Mouse (Mus musculus): Measurements from ENCODE around the gene Trdmt1. TPM values are rescaled to one million over a fixed set of nuclear protein-coding genes. Genes with fewer than 3 reads are reported as not detected.

The Trdmt1 gene
- polyA plus RNA-seq, 1 experiment, result 14.3 TPM

DNA sequence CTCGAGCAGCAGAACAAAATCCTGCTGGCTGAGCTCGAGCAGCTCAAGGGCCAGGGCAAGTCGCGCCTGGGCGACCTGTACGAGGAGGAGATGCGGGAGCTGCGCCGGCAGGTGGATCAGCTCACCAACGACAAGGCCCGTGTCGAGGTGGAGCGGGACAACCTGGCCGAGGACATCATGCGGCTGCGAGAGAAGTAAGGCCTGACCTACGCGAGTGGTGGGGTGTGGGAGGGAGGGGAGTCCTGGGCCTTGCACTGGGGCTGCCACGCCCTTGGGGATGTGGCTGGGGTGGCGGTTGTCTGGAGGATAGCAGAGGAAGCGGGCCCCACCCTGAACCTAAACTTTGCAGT, 30.3 kb upstream of the Trdmt1 start:
- peak overlapping the region; percentile 91 for H3K27ac ChIP-seq (ENCODE audit: insufficient read depth, low read length)
- H3K4me1 ChIP-seq (ENCODE audit: control insufficient read depth, insufficient read depth, low read length), result no peaks in the 10 kb centered on the region
- TF ChIP-seq POLR2A (IDR thresholded peaks at IDR 0.05; ENCODE audit: low read depth, low read length) (peak; percentile 64), CTCF (IDR thresholded peaks at IDR 0.05; ENCODE audit: borderline replicate concordance, insufficient read depth, low read length) (no peak)
- peak overlapping the region; percentile 94 for H3K4me3 ChIP-seq (ENCODE audit: insufficient read depth, low read length)

DNA sequence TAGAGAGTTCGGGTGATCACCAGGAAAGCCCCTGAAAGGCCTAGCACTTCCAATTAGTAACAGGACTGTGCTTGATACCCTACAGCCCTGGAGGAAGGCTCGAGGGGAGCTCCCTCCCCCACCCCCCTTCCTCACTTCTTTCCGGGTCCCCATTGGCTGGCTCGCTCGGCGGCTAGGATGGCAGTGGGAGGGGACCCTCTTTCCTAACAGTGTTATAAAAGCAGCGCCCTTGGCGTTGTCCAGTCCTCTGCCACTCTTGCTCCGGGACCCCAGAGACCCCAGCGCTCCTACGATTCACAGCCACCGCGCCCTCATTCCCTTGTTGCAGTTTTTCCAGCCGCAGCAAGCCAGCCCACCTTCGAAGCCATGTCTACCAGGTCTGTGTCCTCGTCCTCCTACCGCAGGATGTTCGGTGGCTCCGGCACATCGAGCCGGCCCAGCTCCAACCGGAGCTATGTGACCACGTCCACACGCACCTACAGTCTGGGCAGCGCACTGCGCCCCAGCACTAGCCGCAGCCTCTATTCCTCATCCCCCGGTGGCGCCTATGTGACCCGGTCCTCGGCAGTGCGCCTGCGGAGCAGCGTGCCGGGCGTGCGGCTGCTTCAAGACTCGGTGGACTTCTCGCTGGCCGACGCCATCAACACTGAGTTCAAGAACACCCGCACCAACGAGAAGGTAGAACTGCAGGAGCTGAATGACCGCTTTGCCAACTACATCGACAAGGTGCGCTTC, 29.8 kb upstream of the Trdmt1 start:
- H3K27ac ChIP-seq (ENCODE audit: insufficient read depth, low read length), result peak overlapping the region; percentile 100

DNA sequence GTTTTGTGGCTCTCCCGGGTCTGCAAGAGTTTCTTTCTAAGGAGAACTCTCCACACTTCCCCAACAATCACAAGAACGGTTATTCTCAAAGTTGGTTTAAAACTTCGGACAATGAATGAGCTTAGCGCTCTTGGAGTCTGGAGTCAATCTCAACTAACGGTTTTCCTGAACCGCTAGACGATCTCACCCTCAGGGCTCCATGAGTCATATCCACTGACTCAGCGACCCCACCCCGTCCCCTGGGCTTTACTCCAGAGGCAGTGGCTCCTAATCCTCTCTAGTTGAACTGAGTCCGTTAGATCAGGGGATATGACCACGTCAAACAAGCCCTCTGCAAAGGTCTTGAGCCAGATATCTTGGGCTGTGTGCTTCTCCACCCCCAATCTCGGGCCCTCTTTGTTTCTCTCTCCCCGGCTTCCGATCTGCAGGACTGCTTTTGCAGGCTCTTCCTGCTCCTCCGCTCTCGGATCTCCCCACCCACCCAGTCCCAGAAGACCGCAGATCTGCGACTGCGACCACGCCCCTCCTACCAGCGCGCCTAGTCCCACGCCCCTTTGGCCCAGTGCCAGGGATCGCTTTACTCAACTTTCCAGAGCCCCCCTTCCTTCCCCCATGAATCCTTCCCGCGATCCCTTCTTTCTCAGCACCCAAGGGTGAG, 29.1 kb upstream of the Trdmt1 start, which contains the start of gene Vim:
TSS of gene Vim (plus strand) at position 520 of the 658 bp plus-strand sequence.
- peak within 1 kb of the TSS; percentile 100 for H3K27ac ChIP-seq (ENCODE audit: insufficient read depth, low read length)
- H3K4me1 ChIP-seq (ENCODE audit: control insufficient read depth, insufficient read depth, low read length), result no peaks in the 10 kb centered on the region
- TF ChIP-seq CTCF (IDR thresholded peaks at IDR 0.05; ENCODE audit: borderline replicate concordance, insufficient read depth, low read length), result no peak
- TF ChIP-seq POLR2A (IDR thresholded peaks at IDR 0.05; ENCODE audit: low read depth, low read length), result peak; percentile 59
- H3K4me3 ChIP-seq (ENCODE audit: insufficient read depth, low read length), result peak within 1 kb of the TSS; percentile 94

More for the DNA sequence above, 29.8 kb upstream of the Trdmt1 start:
- Histone ChIP-seq H3K4me1 (ENCODE audit: control insufficient read depth, insufficient read depth, low read length) (no peaks in the 10 kb centered on the region), H3K4me3 (ENCODE audit: insufficient read depth, low read length) (peak overlapping the region; percentile 94)
- TF ChIP-seq POLR2A (IDR thresholded peaks at IDR 0.05; ENCODE audit: low read depth, low read length), result peak; percentile 99
- no peak for TF ChIP-seq CTCF (IDR thresholded peaks at IDR 0.05; ENCODE audit: borderline replicate concordance, insufficient read depth, low read length)

DNA sequence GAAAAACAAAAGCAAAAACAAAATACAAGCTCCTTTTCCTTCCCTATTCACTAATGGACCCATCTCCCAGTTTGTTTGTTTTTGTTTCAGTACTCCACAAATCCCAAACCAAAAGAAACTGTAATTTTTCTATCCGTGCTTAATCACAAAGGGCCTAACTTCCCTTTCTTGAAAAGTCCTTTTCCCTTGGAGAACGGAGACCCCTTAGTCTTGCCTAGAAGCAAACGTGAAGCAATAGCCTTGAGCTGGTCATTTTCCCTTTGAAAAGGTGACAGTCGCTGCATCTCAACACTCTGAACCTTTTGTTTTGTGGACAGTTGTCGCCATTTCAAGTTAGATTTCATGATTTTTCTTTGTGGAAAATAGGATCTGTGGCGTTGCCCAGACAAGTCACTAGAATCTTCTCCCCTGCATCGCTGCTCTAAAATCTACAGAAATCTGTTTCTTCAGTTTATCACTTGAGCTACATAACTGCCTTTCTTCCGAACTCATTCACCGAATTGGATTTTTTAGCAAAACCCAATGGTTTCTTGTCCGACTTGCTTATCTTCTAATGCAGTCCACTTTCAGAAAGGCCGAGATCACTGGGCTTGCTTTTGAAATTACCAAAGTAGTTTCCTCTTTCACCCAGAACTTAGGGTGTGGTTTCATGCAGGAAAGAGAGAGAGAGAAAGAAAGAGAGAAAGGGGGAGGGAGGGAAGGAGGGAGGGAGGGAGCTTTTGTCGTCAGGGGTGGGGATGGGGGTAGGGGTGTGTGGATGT, 28.4 kb upstream of the Trdmt1 start:
- Histone ChIP-seq H3K4me3 (ENCODE audit: insufficient read depth, low read length) (peak overlapping the region; percentile 48), H3K4me1 (ENCODE audit: control insufficient read depth, insufficient read depth, low read length) (no peaks in the 10 kb centered on the region), H3K27ac (ENCODE audit: insufficient read depth, low read length) (peak overlapping the region; percentile 100)
- no peak for TF ChIP-seq CTCF (IDR thresholded peaks at IDR 0.05; ENCODE audit: borderline replicate concordance, insufficient read depth, low read length)
- no peak; the same call in 1 of the 2 replicates for TF ChIP-seq POLR2A (IDR thresholded peaks at IDR 0.05; ENCODE audit: low read depth, low read length)

DNA sequence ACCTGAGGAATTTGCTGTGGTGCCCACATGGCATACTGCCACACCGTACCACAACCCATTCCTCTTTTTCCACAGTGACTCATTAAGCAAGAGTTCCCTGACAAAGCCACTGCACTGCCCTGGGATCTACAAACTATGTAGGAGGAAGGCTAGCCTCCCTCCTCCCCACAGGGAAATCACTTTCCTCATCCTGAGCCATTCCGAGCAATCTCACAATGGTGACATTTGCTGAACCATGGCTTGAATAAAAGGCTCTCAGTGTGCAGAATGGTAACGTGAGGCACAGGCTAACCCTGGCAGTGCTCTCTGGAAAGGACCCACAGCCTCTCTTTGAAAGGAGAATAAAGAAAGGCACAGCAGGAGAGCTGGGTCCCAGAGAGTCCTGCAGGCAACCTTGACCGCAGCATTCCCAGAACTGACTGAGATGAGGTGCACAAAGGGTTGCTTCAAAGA, 27.7 kb upstream of the Trdmt1 start:
- peak overlapping the region; percentile 100 for H3K27ac ChIP-seq (ENCODE audit: insufficient read depth, low read length)
- no peak for TF ChIP-seq CTCF (IDR thresholded peaks at IDR 0.05; ENCODE audit: borderline replicate concordance, insufficient read depth, low read length)
- peak; percentile 55; the same call in 1 of the 2 replicates for TF ChIP-seq POLR2A (IDR thresholded peaks at IDR 0.05; ENCODE audit: low read depth, low read length)
- H3K4me1 ChIP-seq (ENCODE audit: control insufficient read depth, insufficient read depth, low read length), result no peaks in the 10 kb centered on the region
- 0 out of 2 replicates have a peak overlapping the region, but pooled peaks have one; percentile 0 for H3K4me3 ChIP-seq (ENCODE audit: insufficient read depth, low read length)

DNA sequence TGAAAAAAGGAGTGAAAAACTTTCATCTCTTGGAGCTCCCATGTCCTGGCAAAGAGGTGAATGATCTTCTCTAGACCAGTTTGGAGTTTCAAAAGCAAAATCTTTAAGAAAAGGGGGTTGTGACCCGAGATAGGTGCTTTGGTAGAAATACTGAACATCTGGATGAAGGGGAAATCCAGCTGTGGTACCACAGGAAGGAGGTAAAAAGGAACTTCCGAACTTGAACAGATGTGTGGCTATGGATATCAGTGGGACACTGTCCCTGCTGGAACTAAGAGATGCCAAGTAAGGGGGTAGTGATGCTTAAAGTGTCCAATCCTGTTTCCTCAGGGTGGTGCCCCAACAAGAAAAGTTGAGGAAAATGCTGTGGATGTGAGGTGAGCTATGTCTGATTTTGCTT, 25.7 kb upstream of the Trdmt1 start:
- H3K4me1 ChIP-seq (ENCODE audit: control insufficient read depth, insufficient read depth, low read length), result no peaks in the 10 kb centered on the region
- no peak overlapping the region for H3K4me3 ChIP-seq (ENCODE audit: insufficient read depth, low read length)
- H3K27ac ChIP-seq (ENCODE audit: insufficient read depth, low read length), result no peak overlapping the region
- TF ChIP-seq POLR2A (IDR thresholded peaks at IDR 0.05; ENCODE audit: low read depth, low read length) (no peak), CTCF (IDR thresholded peaks at IDR 0.05; ENCODE audit: borderline replicate concordance, insufficient read depth, low read length) (no peak)

DNA sequence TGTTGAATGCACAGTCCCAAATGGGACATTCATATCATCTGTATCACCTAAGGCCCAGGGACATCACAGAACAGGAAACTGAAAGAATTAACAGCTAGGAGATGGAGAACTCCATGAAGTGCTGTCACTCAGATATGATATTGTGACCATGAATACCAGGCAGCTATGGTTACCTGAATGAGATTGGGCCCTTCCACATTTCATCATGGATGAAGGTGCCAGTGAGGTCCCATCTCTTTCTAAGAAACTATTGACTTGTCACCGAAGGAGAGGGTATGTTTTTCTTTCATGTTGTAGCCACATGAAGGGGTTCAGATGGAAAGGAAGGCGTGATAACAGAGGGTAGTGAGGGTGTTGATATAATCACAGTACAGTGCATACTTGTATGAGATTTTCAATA, 15.9 kb upstream of the Trdmt1 start:
- Histone ChIP-seq H3K4me3 (ENCODE audit: insufficient read depth, low read length) (no peak overlapping the region), H3K4me1 (ENCODE audit: control insufficient read depth, insufficient read depth, low read length) (peaks cover 15% of the 10 kb centered on the region), H3K27ac (ENCODE audit: insufficient read depth, low read length) (no peak overlapping the region)
- TF ChIP-seq CTCF (IDR thresholded peaks at IDR 0.05; ENCODE audit: borderline replicate concordance, insufficient read depth, low read length) (no peak), POLR2A (IDR thresholded peaks at IDR 0.05; ENCODE audit: low read depth, low read length) (no peak)

DNA sequence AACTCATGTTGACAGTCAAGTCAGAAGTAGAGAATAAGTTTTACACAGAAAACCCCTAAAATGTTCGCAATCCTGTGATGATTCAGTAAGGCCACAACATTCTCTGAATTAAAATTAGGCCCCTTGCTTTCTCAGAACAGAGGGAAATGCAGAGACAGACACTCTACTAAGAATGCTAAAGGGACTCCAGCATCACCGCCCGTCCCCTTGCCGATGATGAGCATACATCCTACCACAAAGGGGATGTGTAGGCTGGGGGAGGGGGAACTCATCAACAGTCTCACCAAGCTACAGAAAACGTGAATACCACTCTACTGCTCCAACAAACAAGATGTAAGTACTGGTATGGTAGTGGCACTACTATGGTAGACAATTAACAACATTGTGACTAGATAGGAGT, 15.3 kb upstream of the Trdmt1 start:
- Histone ChIP-seq H3K4me1 (ENCODE audit: control insufficient read depth, insufficient read depth, low read length) (peaks cover 17% of the 10 kb centered on the region), H3K4me3 (ENCODE audit: insufficient read depth, low read length) (no peak overlapping the region), H3K27ac (ENCODE audit: insufficient read depth, low read length) (peak overlapping the region; percentile 89; the same call in 1 of the 2 replicates)
- TF ChIP-seq POLR2A (IDR thresholded peaks at IDR 0.05; ENCODE audit: low read depth, low read length) (no peak), CTCF (IDR thresholded peaks at IDR 0.05; ENCODE audit: borderline replicate concordance, insufficient read depth, low read length) (no peak)

DNA sequence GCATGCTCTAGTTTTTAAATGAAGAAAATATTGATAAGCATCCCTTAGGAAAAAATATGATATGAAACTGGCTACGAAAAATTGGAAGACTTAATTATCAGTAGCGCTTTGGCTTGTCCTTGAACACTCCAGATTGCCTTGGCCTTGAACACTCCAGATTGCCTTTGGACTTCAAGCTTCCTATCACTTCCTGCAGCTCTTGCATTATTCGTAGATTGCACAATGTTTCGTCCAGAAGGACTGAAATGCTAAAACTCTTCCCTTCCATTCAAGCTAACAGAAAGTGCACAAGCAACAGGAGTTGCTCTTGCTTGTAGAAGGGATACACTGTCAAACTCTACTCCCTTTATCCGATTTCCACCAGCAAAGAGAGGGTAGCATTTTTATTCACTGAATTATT, 14.8 kb upstream of the Trdmt1 start:
- no peak for TF ChIP-seq CTCF (IDR thresholded peaks at IDR 0.05; ENCODE audit: borderline replicate concordance, insufficient read depth, low read length)
- no peak for TF ChIP-seq POLR2A (IDR thresholded peaks at IDR 0.05; ENCODE audit: low read depth, low read length)
- Histone ChIP-seq H3K4me1 (ENCODE audit: control insufficient read depth, insufficient read depth, low read length) (peaks cover 17% of the 10 kb centered on the region), H3K27ac (ENCODE audit: insufficient read depth, low read length) (peak overlapping the region; percentile 89), H3K4me3 (ENCODE audit: insufficient read depth, low read length) (no peak overlapping the region)

All from embryonic fibroblast, embryonic 13.5 days (primary cell).